Mouse (Mus musculus): ENCODE data around the gene Hsd3b4.
"Not testable (repeated sequence)": the region's sequence is repeated elsewhere in the genome, so short reads cannot be mapped to it uniquely, and the experiment has no call there.

Gene Hsd3b4

DNA sequence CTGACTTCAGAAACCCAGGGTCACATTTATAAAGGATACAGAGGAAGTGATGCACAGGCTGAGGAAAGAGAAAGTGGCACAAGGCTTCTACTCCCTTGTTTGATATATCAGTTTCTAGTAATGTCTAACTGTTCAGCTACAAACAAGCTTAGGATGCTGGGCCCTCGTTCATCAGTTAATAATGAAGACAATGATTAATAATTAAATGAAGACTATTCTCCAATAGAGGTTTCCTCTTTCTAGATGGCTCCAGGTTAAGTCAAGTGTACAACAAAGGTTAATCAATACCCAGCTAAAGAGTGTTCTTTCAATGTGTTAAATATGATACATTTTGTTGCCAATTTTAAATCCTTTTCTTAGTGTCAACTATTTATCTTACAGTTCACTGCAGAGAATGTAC lies at the start of gene Hsd3b4:
TSS of gene Hsd3b4 (minus strand) at position 101 of the 400 bp plus-strand sequence.
- not testable (repeated sequence) for DNase-seq (ENCODE audit: low spot score in 2 of 2)

DNA sequence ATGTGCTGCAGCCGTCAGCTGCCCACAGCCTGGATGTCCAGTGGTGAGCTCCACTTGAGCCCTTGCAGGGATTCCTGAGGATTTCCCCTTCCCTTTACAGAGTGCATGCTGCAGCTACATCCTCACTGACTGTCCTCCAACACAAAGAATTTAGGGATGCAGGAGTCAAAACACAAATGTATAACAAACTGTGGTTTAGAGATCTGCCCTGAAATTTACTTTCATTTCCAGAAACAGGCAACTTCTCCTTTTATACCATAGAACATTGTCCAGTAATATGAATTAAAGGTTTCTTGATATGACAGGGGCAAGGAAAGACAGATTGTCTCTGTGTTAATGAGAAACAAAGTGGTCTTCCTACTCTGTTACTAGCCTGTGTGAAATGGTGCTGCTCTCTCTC lies 40.5 kb upstream of the Hsd3b4 start:
- DNase-seq (ENCODE audit: low spot score in 2 of 2), result not testable (repeated sequence)

DNA sequence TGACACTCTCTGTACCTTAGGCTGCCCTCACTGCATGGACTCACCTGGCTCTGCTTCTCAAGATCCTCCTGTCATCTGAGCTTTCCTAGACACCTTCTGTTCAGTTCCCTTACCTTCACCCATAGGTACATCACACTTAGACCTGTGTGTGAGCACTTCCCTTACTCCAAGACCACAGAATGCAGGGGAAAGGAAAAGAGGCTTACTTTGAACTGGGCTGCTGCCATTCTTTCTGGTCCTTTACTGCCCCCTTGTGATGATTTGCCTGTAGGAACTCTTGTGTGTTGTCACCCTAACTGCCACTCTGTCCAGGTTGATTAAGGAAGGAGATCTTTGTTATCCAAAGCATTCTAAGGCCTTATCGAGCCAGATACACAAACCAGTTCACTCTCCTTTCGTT lies 39.9 kb upstream of the Hsd3b4 start:
- not testable (repeated sequence) for DNase-seq (ENCODE audit: low spot score in 2 of 2)

DNA sequence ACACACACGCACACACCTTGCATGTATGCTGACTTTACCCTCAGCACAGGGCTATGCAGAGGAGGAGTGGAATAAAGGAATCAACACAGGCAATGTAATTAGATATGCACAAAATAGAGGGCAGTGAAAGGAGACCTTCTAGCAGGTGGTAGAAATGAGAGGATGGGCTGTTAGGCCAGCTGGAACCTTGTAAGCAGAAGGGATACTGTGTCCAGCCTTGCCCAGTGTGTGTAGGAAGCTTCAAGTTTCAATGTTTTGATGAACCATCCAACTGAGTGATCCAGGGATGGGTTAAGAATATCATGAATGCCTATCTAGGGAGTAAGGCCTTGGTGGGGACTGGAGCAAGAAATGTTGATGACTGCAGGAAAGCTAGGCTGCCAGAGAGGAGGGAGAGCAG lies 38.2 kb upstream of the Hsd3b4 start:
- not testable (repeated sequence) for DNase-seq (ENCODE audit: low spot score in 2 of 2)

DNA sequence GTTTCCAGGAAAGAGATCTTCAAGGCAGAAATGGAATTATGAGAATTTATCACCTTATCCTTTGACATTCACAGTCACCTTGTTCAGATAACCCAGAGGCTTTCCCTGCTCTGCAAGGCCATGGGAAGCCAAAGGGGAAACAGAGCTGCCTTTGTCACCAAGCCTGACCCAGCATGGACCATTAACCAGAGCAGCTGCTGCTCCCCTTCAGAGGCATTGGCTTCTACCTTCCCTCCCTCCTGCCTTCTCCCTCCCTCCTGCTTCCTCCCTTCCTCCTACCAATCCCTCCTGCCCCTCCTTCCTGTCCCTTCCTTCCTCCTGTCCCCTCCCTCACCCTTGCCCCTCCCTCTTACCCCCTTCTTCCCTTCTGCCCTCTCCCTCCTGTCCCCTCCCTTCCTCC lies 37.3 kb upstream of the Hsd3b4 start:
- DNase-seq (ENCODE audit: low spot score in 2 of 2), result not testable (repeated sequence)

DNA sequence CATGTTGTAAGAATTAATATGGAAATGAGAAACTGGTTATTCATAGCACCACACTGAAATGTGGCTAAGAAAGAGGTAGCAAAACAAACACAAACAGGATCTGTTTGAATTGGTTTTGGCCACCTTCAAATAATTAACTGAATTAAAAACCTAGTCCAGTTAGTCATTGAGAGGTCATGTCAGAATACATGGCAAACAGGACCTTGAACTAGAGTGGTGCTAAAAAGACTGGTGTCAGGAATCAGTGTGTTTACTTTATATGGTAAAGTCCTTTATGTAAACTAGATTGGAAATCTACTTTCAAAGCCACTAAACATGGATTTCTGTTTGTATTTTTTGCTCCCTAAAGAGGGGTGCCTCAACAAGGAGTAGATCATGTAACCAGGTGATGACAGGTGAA lies 14.7 kb upstream of the Hsd3b4 start:
- not testable (repeated sequence) for DNase-seq (ENCODE audit: low spot score in 2 of 2)

DNA sequence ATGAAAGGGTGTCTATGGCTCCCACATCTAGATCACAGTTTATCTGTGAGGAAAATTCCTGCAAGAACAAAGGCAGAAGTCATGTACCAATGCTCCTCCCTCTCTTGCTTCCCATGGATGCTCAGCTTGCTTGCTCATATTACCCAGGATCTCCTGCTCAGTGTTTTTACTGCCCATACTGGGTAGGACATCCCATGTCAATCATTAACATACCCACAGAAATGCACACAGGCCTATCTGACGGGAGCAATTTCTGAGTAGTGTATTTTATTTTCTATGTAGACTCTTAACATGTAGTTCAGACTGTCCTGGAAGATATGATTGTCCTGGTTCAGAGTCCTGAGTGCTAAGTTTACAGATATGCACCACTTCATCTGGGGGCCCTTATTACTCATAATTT lies 14.2 kb upstream of the Hsd3b4 start:
- DNase-seq (ENCODE audit: low spot score in 2 of 2), result not testable (repeated sequence)

DNA sequence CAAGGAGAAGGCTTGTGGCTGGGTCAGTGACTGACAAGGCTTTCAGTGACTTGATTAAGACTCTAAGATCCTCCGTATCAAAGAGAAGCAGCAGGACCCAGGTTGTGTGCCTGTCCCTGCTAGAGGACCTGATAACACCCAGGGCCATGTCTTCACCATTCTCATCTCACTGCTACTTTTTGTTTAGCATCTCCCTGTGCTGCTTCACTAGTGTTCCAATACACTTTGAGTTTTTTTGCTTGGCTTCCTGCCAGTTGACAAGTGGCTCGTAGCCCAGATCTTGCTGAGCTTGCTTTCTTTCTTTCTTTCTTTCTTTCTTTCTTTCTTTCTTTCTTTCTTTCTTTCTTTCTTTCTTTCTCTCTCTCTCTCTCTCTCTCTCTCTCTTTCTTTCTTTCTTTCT lies 12.5 kb upstream of the Hsd3b4 start:
- DNase-seq (ENCODE audit: low spot score in 2 of 2), result not testable (repeated sequence)

DNA sequence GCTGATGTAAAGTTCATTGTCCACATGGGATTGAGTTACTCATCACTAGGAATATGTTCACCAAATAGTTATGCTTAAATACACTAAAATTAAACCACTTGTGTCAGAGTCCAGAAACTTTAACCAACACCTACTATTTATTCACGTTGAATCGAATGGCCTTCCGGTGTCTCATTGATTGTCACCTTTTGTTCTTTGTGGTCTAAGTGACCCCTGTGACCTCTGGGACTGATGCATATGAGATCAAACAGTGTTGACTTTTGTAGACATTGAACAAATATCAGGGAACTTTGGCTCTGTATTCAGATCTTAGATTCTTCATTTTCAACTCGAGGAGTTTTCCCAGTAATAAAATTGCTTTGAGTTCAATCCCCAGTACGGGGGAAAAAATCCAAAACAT lies 3.1 kb downstream of the Hsd3b4 start:
- not testable (repeated sequence) for DNase-seq (ENCODE audit: low spot score in 2 of 2)

DNA sequence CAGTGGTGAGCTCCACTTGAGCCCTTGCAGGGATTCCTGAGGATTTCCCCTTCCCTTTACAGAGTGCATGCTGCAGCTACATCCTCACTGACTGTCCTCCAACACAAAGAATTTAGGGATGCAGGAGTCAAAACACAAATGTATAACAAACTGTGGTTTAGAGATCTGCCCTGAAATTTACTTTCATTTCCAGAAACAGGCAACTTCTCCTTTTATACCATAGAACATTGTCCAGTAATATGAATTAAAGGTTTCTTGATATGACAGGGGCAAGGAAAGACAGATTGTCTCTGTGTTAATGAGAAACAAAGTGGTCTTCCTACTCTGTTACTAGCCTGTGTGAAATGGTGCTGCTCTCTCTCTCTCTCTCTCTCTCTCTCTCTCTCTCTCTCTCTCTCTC lies 12.9 kb downstream of the Hsd3b4 start:
- DNase-seq (ENCODE audit: low spot score in 2 of 2), result not testable (repeated sequence)

DNA sequence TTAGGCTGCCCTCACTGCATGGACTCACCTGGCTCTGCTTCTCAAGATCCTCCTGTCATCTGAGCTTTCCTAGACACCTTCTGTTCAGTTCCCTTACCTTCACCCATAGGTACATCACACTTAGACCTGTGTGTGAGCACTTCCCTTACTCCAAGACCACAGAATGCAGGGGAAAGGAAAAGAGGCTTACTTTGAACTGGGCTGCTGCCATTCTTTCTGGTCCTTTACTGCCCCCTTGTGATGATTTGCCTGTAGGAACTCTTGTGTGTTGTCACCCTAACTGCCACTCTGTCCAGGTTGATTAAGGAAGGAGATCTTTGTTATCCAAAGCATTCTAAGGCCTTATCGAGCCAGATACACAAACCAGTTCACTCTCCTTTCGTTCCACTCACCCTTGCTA lies 13.6 kb downstream of the Hsd3b4 start:
- not testable (repeated sequence) for DNase-seq (ENCODE audit: low spot score in 2 of 2)

DNA sequence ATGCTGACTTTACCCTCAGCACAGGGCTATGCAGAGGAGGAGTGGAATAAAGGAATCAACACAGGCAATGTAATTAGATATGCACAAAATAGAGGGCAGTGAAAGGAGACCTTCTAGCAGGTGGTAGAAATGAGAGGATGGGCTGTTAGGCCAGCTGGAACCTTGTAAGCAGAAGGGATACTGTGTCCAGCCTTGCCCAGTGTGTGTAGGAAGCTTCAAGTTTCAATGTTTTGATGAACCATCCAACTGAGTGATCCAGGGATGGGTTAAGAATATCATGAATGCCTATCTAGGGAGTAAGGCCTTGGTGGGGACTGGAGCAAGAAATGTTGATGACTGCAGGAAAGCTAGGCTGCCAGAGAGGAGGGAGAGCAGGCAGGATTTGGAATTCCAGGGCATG lies 15.3 kb downstream of the Hsd3b4 start:
- not testable (repeated sequence) for DNase-seq (ENCODE audit: low spot score in 2 of 2)

DNA sequence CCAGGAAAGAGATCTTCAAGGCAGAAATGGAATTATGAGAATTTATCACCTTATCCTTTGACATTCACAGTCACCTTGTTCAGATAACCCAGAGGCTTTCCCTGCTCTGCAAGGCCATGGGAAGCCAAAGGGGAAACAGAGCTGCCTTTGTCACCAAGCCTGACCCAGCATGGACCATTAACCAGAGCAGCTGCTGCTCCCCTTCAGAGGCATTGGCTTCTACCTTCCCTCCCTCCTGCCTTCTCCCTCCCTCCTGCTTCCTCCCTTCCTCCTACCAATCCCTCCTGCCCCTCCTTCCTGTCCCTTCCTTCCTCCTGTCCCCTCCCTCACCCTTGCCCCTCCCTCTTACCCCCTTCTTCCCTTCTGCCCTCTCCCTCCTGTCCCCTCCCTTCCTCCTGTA lies 16.1 kb downstream of the Hsd3b4 start:
- DNase-seq (ENCODE audit: low spot score in 2 of 2), result not testable (repeated sequence)

DNA sequence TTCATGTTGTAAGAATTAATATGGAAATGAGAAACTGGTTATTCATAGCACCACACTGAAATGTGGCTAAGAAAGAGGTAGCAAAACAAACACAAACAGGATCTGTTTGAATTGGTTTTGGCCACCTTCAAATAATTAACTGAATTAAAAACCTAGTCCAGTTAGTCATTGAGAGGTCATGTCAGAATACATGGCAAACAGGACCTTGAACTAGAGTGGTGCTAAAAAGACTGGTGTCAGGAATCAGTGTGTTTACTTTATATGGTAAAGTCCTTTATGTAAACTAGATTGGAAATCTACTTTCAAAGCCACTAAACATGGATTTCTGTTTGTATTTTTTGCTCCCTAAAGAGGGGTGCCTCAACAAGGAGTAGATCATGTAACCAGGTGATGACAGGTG lies 38.8 kb downstream of the Hsd3b4 start:
- not testable (repeated sequence) for DNase-seq (ENCODE audit: low spot score in 2 of 2)

DNA sequence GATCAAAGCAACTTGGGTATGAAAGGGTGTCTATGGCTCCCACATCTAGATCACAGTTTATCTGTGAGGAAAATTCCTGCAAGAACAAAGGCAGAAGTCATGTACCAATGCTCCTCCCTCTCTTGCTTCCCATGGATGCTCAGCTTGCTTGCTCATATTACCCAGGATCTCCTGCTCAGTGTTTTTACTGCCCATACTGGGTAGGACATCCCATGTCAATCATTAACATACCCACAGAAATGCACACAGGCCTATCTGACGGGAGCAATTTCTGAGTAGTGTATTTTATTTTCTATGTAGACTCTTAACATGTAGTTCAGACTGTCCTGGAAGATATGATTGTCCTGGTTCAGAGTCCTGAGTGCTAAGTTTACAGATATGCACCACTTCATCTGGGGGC lies 39.3 kb downstream of the Hsd3b4 start:
- not testable (repeated sequence) for DNase-seq (ENCODE audit: low spot score in 2 of 2)

DNA sequence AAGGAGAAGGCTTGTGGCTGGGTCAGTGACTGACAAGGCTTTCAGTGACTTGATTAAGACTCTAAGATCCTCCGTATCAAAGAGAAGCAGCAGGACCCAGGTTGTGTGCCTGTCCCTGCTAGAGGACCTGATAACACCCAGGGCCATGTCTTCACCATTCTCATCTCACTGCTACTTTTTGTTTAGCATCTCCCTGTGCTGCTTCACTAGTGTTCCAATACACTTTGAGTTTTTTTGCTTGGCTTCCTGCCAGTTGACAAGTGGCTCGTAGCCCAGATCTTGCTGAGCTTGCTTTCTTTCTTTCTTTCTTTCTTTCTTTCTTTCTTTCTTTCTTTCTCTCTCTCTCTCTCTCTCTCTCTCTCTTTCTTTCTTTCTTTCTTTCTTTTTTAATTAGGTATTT lies 41.0 kb downstream of the Hsd3b4 start:
- not testable (repeated sequence) for DNase-seq (ENCODE audit: low spot score in 2 of 2)

DNA sequence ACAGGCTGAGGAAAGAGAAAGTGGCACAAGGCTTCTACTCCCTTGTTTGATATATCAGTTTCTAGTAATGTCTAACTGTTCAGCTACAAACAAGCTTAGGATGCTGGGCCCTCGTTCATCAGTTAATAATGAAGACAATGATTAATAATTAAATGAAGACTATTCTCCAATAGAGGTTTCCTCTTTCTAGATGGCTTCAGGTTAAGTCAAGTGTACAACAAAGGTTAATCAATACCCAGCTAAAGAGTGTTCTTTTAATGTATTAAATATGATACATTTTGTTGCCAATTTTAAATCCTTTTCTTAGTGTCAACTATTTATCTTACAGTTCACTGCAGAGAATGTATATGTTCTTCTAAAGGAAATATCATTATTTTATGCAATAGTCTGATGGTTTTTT lies 53.3 kb downstream of the Hsd3b4 start, which contains the start of gene Gm4450:
TSS of gene Gm4450 (minus strand) at position 101 of the 400 bp plus-strand sequence.
- not testable (repeated sequence) for DNase-seq (ENCODE audit: low spot score in 2 of 2)

DNA sequence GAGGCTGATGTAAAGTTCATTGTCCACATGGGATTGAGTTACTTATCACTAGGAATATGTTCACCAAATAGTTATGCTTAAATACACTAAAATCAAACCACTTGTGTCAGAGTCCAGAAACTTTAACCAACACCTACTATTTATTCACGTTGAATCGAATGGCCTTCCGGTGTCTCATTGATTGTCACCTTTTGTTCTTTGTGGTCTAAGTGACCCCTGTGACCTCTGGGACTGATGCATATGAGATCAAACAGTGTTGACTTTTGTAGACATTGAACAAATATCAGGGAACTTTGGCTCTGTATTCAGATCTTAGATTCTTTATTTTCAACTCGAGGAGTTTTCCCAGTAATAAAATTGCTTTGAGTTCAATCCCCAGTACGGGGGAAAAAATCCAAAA lies 56.5 kb downstream of the Hsd3b4 start:
- DNase-seq (ENCODE audit: low spot score in 2 of 2), result not testable (repeated sequence)

All from heart, adult 9 months (tissue).